Mouse (Mus musculus) myocyte (in vitro differentiated cells): ENCODE measurements around the gene Ppox. TPM values are rescaled to one million over a fixed set of nuclear protein-coding genes. Genes with fewer than 3 reads are reported as not detected.

Source experiments
- H3K27me3 ChIP-seq: one replicate; pipeline ENCODE4 v1.6.1; 2011; ENCODE audit not compliant: control insufficient read depth, insufficient read depth, insufficient read length
- H3K36me3 ChIP-seq: one replicate; pipeline ENCODE4 v1.6.1; 2011; ENCODE audit not compliant: control insufficient read depth, insufficient read depth
- H3K4me2 ChIP-seq: one replicate; pipeline ENCODE4 v1.6.1; 2011; ENCODE audit warnings: low read depth, control low read depth
- H3K4me3 ChIP-seq: one replicate; pipeline ENCODE4 v1.5.1; 2011; ENCODE audit warnings: mild to moderate bottlenecking, control low read depth, moderate library complexity
- H3K79me2 ChIP-seq: one replicate; pipeline ENCODE4 v1.6.1; 2011; ENCODE audit not compliant: control insufficient read depth, insufficient read depth
- H3ac ChIP-seq: one replicate; pipeline ENCODE4 v1.6.1; 2011; ENCODE audit not compliant: control insufficient read depth, insufficient read length
- CEBPB ChIP-seq: IDR thresholded peaks from 2 replicates; pipeline ENCODE4 v1.6.1; 2011; ENCODE audit warnings: mild to moderate bottlenecking, moderate library complexity; ENCODE audit not compliant: poor library complexity, insufficient read depth, severe bottlenecking
- E2F4 ChIP-seq: IDR thresholded peaks from one replicate; pipeline ENCODE4 v1.6.1; 2011; ENCODE audit warnings: mild to moderate bottlenecking, control low read depth, moderate library complexity; ENCODE audit not compliant: insufficient read depth
- MAX ChIP-seq: IDR thresholded peaks from one replicate; pipeline ENCODE4 v1.6.1; 2011; ENCODE audit warnings: low read depth, mild to moderate bottlenecking, control low read depth
- MYOD1 ChIP-seq, 3 experiments: IDR thresholded peaks; one replicate each; pipeline ENCODE4 v1.6.1; 2011; ENCODE audit warnings: control low read depth in 2 of 3, low read depth in 2 of 3, mild to moderate bottlenecking in 2 of 3, moderate library complexity in 1 of 3; ENCODE audit not compliant: insufficient read length in 2 of 3, control insufficient read depth in 1 of 3
- MYOG ChIP-seq, 3 experiments: IDR thresholded peaks; one replicate each; pipeline ENCODE4 v1.6.1; 2011; ENCODE audit warnings: control low read depth in 2 of 3, low read depth in 2 of 3, mild to moderate bottlenecking in 2 of 3; ENCODE audit not compliant: insufficient read length in 2 of 3, control insufficient read depth in 1 of 3, insufficient read depth in 1 of 3
- POLR2A ChIP-seq: IDR thresholded peaks from one replicate; pipeline ENCODE4 v1.6.1; 2011; ENCODE audit warnings: low read depth, mild to moderate bottlenecking, control low read depth, moderate library complexity; ENCODE audit not compliant: insufficient read length
- POLR2AphosphoS2 ChIP-seq: IDR thresholded peaks from one replicate; pipeline ENCODE4 v1.6.1; 2011; ENCODE audit warnings: low read depth, control low read depth; ENCODE audit not compliant: insufficient read length
- REST ChIP-seq: IDR thresholded peaks from one replicate; pipeline ENCODE4 v1.6.1; 2011; ENCODE audit warnings: mild to moderate bottlenecking, control low read depth, moderate library complexity; ENCODE audit not compliant: insufficient read depth, insufficient read length
- SRF ChIP-seq: IDR thresholded peaks from one replicate; pipeline ENCODE4 v1.6.1; 2011; ENCODE audit warnings: low read depth; ENCODE audit not compliant: control insufficient read depth, insufficient read length
- TCF12 ChIP-seq: IDR thresholded peaks from one replicate; pipeline ENCODE4 v1.6.1; 2011; ENCODE audit warnings: mild to moderate bottlenecking, control low read depth; ENCODE audit not compliant: poor library complexity, insufficient read depth, severe bottlenecking
- TCF3 ChIP-seq: IDR thresholded peaks from one replicate; pipeline ENCODE4 v1.6.1; 2011; ENCODE audit warnings: low read depth, control low read depth; ENCODE audit not compliant: insufficient read length
- USF1 ChIP-seq: IDR thresholded peaks from one replicate; pipeline ENCODE4 v1.6.1; 2011; ENCODE audit warnings: low read depth, mild to moderate bottlenecking, control low read depth, moderate library complexity
- polyA plus RNA-seq: library from polyadenylated mRNA; unstranded; fragments of >200 nt; fragmentation: generic; extraction: Trizol; gene quantifications from one replicate; pipeline ENCODE4 v1.2.1, GENCODE M21; 2012; ENCODE audit warnings: missing spikeins

Ppox gene
- polyA plus RNA-seq, 1 experiment, result 11.7 TPM

GRCm38 (mm10) chr1:171294298-171295062 is 13.5 kb upstream of the Ppox start, which contains the start of gene Ufc1:
Gene Ufc1, minus strand, starts transcription at chr1:171295024.
- H3K79me2 ChIP-seq, result peaks cover 35% of the 10 kb centered on the region
- TF ChIP-seq POLR2AphosphoS2 (peak; percentile 51), POLR2A (peak; percentile 60), MYOD1 (IDR thresholded peaks at IDR 0.05; ENCODE audit: control insufficient read depth in 1 of 3, insufficient read length in 2 of 3, low read depth in 2 of 3) (peak in 1 of 3 experiments; percentile 25), CEBPB (no peak)
- no peaks in the 10 kb centered on the region for H3K27me3 ChIP-seq
- H3K4me3 ChIP-seq, result peak within 1 kb of the TSS; percentile 88
- peaks cover 3% of the 10 kb centered on the region for H3K36me3 ChIP-seq
- peak within 1 kb of the TSS; percentile 94 for H3K4me2 ChIP-seq
- peak within 1 kb of the TSS; percentile 66 for H3ac ChIP-seq

- Histone ChIP-seq H3K4me2 (peak overlapping the region; percentile 94), H3K27me3 (no peaks in the 10 kb centered on the region), H3K4me3 (peak overlapping the region; percentile 88), H3ac (peak overlapping the region; percentile 66), H3K36me3 (peaks cover 3% of the 10 kb centered on the region), H3K79me2 (peaks cover 35% of the 10 kb centered on the region)
- TF ChIP-seq TCF12, result no peak
- TF ChIP-seq CEBPB, result no peak
- no peak for TF ChIP-seq SRF
- TF ChIP-seq POLR2AphosphoS2, result no peak
- no peak for TF ChIP-seq MYOD1 (IDR thresholded peaks at IDR 0.05; ENCODE audit: control insufficient read depth in 1 of 3, insufficient read length in 2 of 3, low read depth in 2 of 3)
- no peak for TF ChIP-seq REST
- TF ChIP-seq E2F4, result no peak
- TF ChIP-seq MYOG (IDR thresholded peaks at IDR 0.05; ENCODE audit: control insufficient read depth in 1 of 3, insufficient read depth in 1 of 3, insufficient read length in 2 of 3, low read depth in 2 of 3), result no peak
- no peak for TF ChIP-seq POLR2A
- TF ChIP-seq USF1, result no peak
- TF ChIP-seq TCF3, result no peak
- no peak for TF ChIP-seq MAX
Observed at GRCm38 (mm10) chr1:171293906-171294297, 12.9 kb upstream of the Ppox start.

GRCm38 (mm10) chr1:171293351-171293750 is 12.4 kb upstream of the Ppox start:
- Histone ChIP-seq H3K27me3 (no peaks in the 10 kb centered on the region), H3K4me3 (peak overlapping the region; percentile 88)

GRCm38 (mm10) chr1:171288328-171288727 is 7.3 kb upstream of the Ppox start:
- Histone ChIP-seq H3ac (peak overlapping the region; percentile 27), H3K79me2 (peaks cover 35% of the 10 kb centered on the region), H3K4me2 (peak overlapping the region; percentile 57), H3K27me3 (no peaks in the 10 kb centered on the region), H3K36me3 (peaks cover 6% of the 10 kb centered on the region), H3K4me3 (peak overlapping the region; percentile 52)
- TF ChIP-seq CEBPB, result no peak
- no peak for TF ChIP-seq MAX
- TF ChIP-seq TCF3, result no peak
- TF ChIP-seq POLR2A, result no peak
- no peak for TF ChIP-seq MYOD1 (IDR thresholded peaks at IDR 0.05; ENCODE audit: control insufficient read depth in 1 of 3, insufficient read length in 2 of 3, low read depth in 2 of 3)
- no peak for TF ChIP-seq USF1
- no peak for TF ChIP-seq MYOG (IDR thresholded peaks at IDR 0.05; ENCODE audit: control insufficient read depth in 1 of 3, insufficient read depth in 1 of 3, insufficient read length in 2 of 3, low read depth in 2 of 3)
- TF ChIP-seq REST, result no peak
- no peak for TF ChIP-seq TCF12
- no peak for TF ChIP-seq SRF
- TF ChIP-seq E2F4, result no peak
- no peak for TF ChIP-seq POLR2AphosphoS2

More at GRCm38 (mm10) chr1:171293351-171293750, 12.4 kb upstream of the Ppox start:
- Histone ChIP-seq H3K4me2 (peak overlapping the region; percentile 94), H3K36me3 (peaks cover 3% of the 10 kb centered on the region), H3K79me2 (peaks cover 35% of the 10 kb centered on the region), H3ac (no peak overlapping the region)
- TF ChIP-seq USF1 (no peak), POLR2AphosphoS2 (no peak)

- Histone ChIP-seq H3K27me3 (no peaks in the 10 kb centered on the region), H3ac (peak within 1 kb of the TSS; percentile 27), H3K36me3 (peaks cover 6% of the 10 kb centered on the region), H3K79me2 (peaks cover 26% of the 10 kb centered on the region), H3K4me2 (peak within 1 kb of the TSS; percentile 92), H3K4me3 (peak within 1 kb of the TSS; percentile 52)
- TF ChIP-seq TCF3, result no peak
- peak in 2 of 3 experiments; percentile 40 to 75 for TF ChIP-seq MYOG (IDR thresholded peaks at IDR 0.05; ENCODE audit: control insufficient read depth in 1 of 3, insufficient read depth in 1 of 3, insufficient read length in 2 of 3, low read depth in 2 of 3)
- no peak for TF ChIP-seq SRF
- no peak for TF ChIP-seq REST
- peak in 1 of 3 experiments; percentile 53 for TF ChIP-seq MYOD1 (IDR thresholded peaks at IDR 0.05; ENCODE audit: control insufficient read depth in 1 of 3, insufficient read length in 2 of 3, low read depth in 2 of 3)
- TF ChIP-seq POLR2AphosphoS2, result peak; percentile 79
- no peak for TF ChIP-seq CEBPB
- peak; percentile 85 for TF ChIP-seq POLR2A
Observed at GRCm38 (mm10) chr1:171287136-171288081, 6.4 kb upstream of the Ppox start, which contains the start of gene Usp21. Gene Usp21, minus strand, starts transcription at chr1:171287991.
